Mouse (Mus musculus) midbrain, embryonic 15.5 days (tissue): ENCODE data around the gene Mnt. TPM values are rescaled to one million over a fixed set of nuclear protein-coding genes. Genes with fewer than 3 reads are reported as not detected.
"Not testable (repeated sequence)": the region's sequence is repeated elsewhere in the genome, so short reads cannot be mapped to it uniquely, and the experiment has no call there.

ENCODE experiments used
- ATAC-seq: fragments of 200-750 bp; cut with Nextera tagmentation; replicated peaks from 2 replicates; pipeline ENCODE4 v1.8.0; 2017; ENCODE audit warnings: moderate TSS enrichment
- H3K27ac ChIP-seq: fragments of 300-500 bp; sonication (generic); 2 replicates; pipeline ENCODE4 v1.5.1; 2015; ENCODE audit warnings: mild to moderate bottlenecking, inconsistent platforms
- H3K27me3 ChIP-seq: fragments of 300-500 bp; sonication (generic); replicated peaks from 2 replicates; pipeline ENCODE4 v1.6.1; 2015; ENCODE audit warnings: inconsistent platforms
- H3K36me3 ChIP-seq: fragments of 300-500 bp; sonication (generic); replicated peaks from 2 replicates; pipeline ENCODE4 v1.6.1; 2015; ENCODE audit warnings: inconsistent platforms
- H3K4me1 ChIP-seq: fragments of 300-500 bp; sonication (generic); 2 replicates; pipeline ENCODE4 v1.6.1; 2015; ENCODE audit warnings: inconsistent platforms
- H3K4me2 ChIP-seq: fragments of 300-500 bp; sonication (generic); 2 replicates; pipeline ENCODE4 v1.6.1; 2015; ENCODE audit warnings: inconsistent platforms, mild to moderate bottlenecking, moderate library complexity
- H3K4me3 ChIP-seq: fragments of 300-500 bp; sonication (generic); 2 replicates; pipeline ENCODE4 v1.5.1; 2015; ENCODE audit warnings: mild to moderate bottlenecking, inconsistent platforms
- H3K9ac ChIP-seq: fragments of 300-500 bp; sonication (generic); 2 replicates; pipeline ENCODE4 v1.6.1; 2015; ENCODE audit warnings: mild to moderate bottlenecking, inconsistent platforms
- H3K9me3 ChIP-seq: fragments of 300-500 bp; sonication (generic); 2 replicates; pipeline ENCODE4 v1.6.1; 2016; ENCODE audit warnings: inconsistent platforms
- WGBS: fragments of 180-500 bp; shearing (Covaris S2); methylation state at CpG from one replicate; pipeline ENCODE4 v1.1.7; 2015; ENCODE audit warnings: mixed read lengths; 5-methylcytosine and 5-hydroxymethylcytosine counted together
- polyA plus RNA-seq: library from polyadenylated mRNA; unstranded; fragments of >200 nt; fragmentation: Nextera tagmentation; extraction: Ambion mirVana; gene quantifications from 2 replicates; pipeline ENCODE4 v1.2.1, GENCODE M21; 2015

Mnt gene
- 9.9 and 10.2 TPM in 2 replicates for polyA plus RNA-seq

DNA sequence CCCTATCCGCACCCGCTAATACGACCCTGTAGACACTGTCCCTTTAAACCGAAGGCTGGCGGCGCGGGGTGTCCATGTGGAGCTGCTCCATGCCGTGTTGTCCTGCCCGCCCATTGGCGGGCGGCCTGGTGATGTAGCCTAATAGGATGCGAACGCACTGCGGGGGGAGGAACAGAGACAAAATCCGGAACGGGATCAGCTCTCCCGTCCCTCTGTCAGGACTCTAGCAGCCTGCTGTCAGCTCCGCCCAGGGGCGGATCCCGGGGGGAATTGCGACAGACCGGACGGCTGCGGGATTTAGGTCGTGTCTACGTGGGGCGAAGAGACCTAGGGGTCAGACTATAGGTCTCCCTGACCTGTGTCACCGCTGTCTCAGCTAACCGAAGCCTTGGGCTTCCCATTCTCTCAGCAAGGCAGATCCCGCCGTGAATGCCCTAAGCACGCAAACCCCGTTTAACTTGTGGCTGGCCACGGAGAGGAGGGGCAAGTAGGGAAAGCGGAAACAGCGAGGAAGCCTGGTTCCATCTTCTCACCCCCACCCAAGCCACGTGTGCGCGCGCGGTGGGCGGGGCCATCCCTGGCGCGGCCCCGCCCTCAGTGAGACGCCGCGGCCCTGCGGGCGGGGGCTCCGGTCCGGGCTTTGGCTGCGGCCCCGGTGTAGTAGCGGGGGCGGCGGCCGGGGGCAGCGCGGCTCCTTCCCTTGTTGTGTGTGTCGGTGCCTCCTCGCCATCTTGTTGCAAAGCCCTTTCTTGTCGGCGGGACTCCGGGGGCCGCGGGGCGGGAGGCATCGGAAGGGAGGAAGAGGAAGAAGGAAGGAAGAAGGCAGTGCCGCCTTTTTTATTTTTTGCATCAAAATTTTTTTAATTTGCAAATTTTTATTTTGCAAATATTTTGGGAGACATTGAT, at the start of gene Mnt:
Mnt (plus strand) TSS at position 665 of the 906 bp plus-strand sequence.
- no peaks in the 10 kb centered on the region for H3K9me3 ChIP-seq
- peak within 1 kb of the TSS; percentile 92 for H3K4me3 ChIP-seq
- WGBS, result under 1% methylated on average over 70 of the region's 70 CpGs
- H3K4me1 ChIP-seq, result peaks cover 37% of the 10 kb centered on the region
- peak within 1 kb of the TSS; percentile 87 for H3K4me2 ChIP-seq
- H3K27ac ChIP-seq, result peak within 1 kb of the TSS; percentile 96
- no peaks in the 10 kb centered on the region for H3K36me3 ChIP-seq
- H3K27me3 ChIP-seq, result no peaks in the 10 kb centered on the region
- ATAC-seq, result peak; percentile 94
- H3K9ac ChIP-seq, result peak within 1 kb of the TSS; percentile 87

GRCm38 (mm10) chr11:74792874-74793273, 37.8 kb upstream of the Mnt start:
- no peak for ATAC-seq

GRCm38 (mm10) chr11:74800658-74801057, 30.1 kb upstream of the Mnt start:
- Histone ChIP-seq H3K4me1 (no peaks in the 10 kb centered on the region), H3K9ac (no peak overlapping the region), H3K27me3 (no peaks in the 10 kb centered on the region), H3K9me3 (no peaks in the 10 kb centered on the region), H3K36me3 (peaks cover 19% of the 10 kb centered on the region), H3K4me2 (no peak overlapping the region), H3K27ac (no peak overlapping the region), H3K4me3 (no peak overlapping the region)
- WGBS, result 72% methylated on average over 4 of the region's 4 CpGs
- no peak for ATAC-seq

More at GRCm38 (mm10) chr11:74792874-74793273, 37.8 kb upstream of the Mnt start:
- H3K4me2 ChIP-seq, result no peak overlapping the region
- H3K36me3 ChIP-seq, result peaks cover 33% of the 10 kb centered on the region
- 95% methylated on average over 4 of the region's 4 CpGs for WGBS
- H3K4me1 ChIP-seq, result no peaks in the 10 kb centered on the region
- no peak overlapping the region for H3K27ac ChIP-seq
- no peaks in the 10 kb centered on the region for H3K9me3 ChIP-seq
- no peak overlapping the region for H3K9ac ChIP-seq
- no peak overlapping the region for H3K4me3 ChIP-seq
- H3K27me3 ChIP-seq, result no peaks in the 10 kb centered on the region

- no peak for ATAC-seq
- Histone ChIP-seq H3K4me3 (no peak overlapping the region), H3K27ac (no peak overlapping the region), H3K9me3 (no peaks in the 10 kb centered on the region), H3K4me1 (no peaks in the 10 kb centered on the region), H3K27me3 (no peaks in the 10 kb centered on the region), H3K9ac (no peak overlapping the region), H3K4me2 (no peak overlapping the region), H3K36me3 (peaks cover 17% of the 10 kb centered on the region; the same call in 1 of the 2 replicates)
- WGBS, result 94% methylated on average over 3 of the region's 3 CpGs
Observed at GRCm38 (mm10) chr11:74804081-74804627, 26.6 kb upstream of the Mnt start.

GRCm38 (mm10) chr11:74807246-74807882, 23.4 kb upstream of the Mnt start:
- H3K9me3 ChIP-seq, result no peaks in the 10 kb centered on the region
- no peaks in the 10 kb centered on the region for H3K4me1 ChIP-seq
- no peaks in the 10 kb centered on the region for H3K27me3 ChIP-seq
- no peak overlapping the region for H3K9ac ChIP-seq
- peaks cover 17% of the 10 kb centered on the region; the same call in 1 of the 2 replicates for H3K36me3 ChIP-seq
- H3K4me2 ChIP-seq, result no peak overlapping the region
- no peak overlapping the region for H3K4me3 ChIP-seq
- 96% methylated on average over 6 of the region's 6 CpGs for WGBS
- H3K27ac ChIP-seq, result no peak overlapping the region
- no peak for ATAC-seq

DNA sequence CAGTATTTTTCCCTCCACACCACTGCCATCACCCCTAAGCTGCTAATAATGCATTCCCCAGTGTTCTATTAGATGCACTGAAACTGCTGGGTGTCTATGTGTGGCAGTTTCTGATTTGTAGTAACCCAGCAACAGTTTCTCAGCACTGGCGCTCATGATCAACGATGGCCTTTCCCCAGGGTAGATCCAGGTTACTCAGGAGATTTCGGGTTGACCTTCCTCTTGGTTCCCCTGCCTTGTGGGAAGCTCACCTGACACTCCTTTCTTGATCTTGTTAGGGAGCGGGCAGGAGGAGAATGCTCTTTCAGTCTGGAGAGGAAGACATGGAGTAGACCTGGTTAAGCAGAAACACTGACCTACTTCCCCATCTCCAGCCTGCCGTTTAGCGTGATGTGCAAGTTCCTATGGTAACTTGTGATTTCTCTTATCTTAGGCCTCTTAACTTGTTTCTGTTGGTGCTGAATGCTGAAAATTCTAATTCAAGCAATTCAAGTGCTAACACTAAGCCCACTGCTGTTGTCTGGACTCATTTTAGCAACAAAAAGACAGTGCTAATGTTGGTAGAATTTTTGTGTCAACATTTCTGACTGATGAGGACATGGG, 22.4 kb upstream of the Mnt start:
- H3K9ac ChIP-seq, result no peak overlapping the region
- no peak overlapping the region for H3K4me3 ChIP-seq
- ATAC-seq, result no peak
- WGBS, result 98% methylated on average over 6 of the region's 6 CpGs
- peaks cover 17% of the 10 kb centered on the region; the same call in 1 of the 2 replicates for H3K36me3 ChIP-seq
- no peaks in the 10 kb centered on the region for H3K9me3 ChIP-seq
- no peak overlapping the region for H3K4me2 ChIP-seq
- no peaks in the 10 kb centered on the region for H3K4me1 ChIP-seq
- no peaks in the 10 kb centered on the region for H3K27me3 ChIP-seq
- H3K27ac ChIP-seq, result no peak overlapping the region

GRCm38 (mm10) chr11:74810134-74810533, 20.6 kb upstream of the Mnt start:
- Histone ChIP-seq H3K27me3 (no peaks in the 10 kb centered on the region), H3K4me3 (no peak overlapping the region), H3K9ac (no peak overlapping the region), H3K9me3 (no peaks in the 10 kb centered on the region), H3K27ac (no peak overlapping the region), H3K36me3 (peaks cover 17% of the 10 kb centered on the region; the same call in 1 of the 2 replicates), H3K4me1 (no peaks in the 10 kb centered on the region), H3K4me2 (no peak overlapping the region)
- ATAC-seq, result no peak

- H3K27ac ChIP-seq, H3K9me3 ChIP-seq, H3K27me3 ChIP-seq, H3K4me3 ChIP-seq, H3K4me1 ChIP-seq, ATAC-seq, H3K9ac ChIP-seq, H3K4me2 ChIP-seq: not testable (repeated sequence)
- 83% methylated on average over 3 of the region's 3 CpGs for WGBS
- peaks cover 17% of the 10 kb centered on the region; the same call in 1 of the 2 replicates for H3K36me3 ChIP-seq
Observed at GRCm38 (mm10) chr11:74811027-74811426, 19.7 kb upstream of the Mnt start.

GRCm38 (mm10) chr11:74811538-74811937, 19.2 kb upstream of the Mnt start:
- Histone ChIP-seq H3K4me3 (no peak overlapping the region), H3K9me3 (no peaks in the 10 kb centered on the region), H3K27me3 (no peaks in the 10 kb centered on the region), H3K4me2 (no peak overlapping the region), H3K36me3 (peaks cover 12% of the 10 kb centered on the region; the same call in 1 of the 2 replicates), H3K4me1 (no peaks in the 10 kb centered on the region), H3K9ac (no peak overlapping the region), H3K27ac (no peak overlapping the region)
- ATAC-seq, result no peak
- 75% methylated on average over 5 of the region's 5 CpGs for WGBS

- Histone ChIP-seq H3K4me3 (no peak overlapping the region), H3K27ac (no peak overlapping the region), H3K36me3 (peaks cover 14% of the 10 kb centered on the region; the same call in 1 of the 2 replicates), H3K27me3 (no peaks in the 10 kb centered on the region), H3K4me2 (no peak overlapping the region), H3K9ac (no peak overlapping the region), H3K9me3 (no peaks in the 10 kb centered on the region), H3K4me1 (no peaks in the 10 kb centered on the region)
- ATAC-seq, result no peak
Observed at GRCm38 (mm10) chr11:74815795-74816194, 14.9 kb upstream of the Mnt start.

GRCm38 (mm10) chr11:74820921-74821320, 9.8 kb upstream of the Mnt start:
- no peak overlapping the region for H3K9ac ChIP-seq
- no peak for ATAC-seq
- H3K36me3 ChIP-seq, result peaks cover 14% of the 10 kb centered on the region; the same call in 1 of the 2 replicates
- no peaks in the 10 kb centered on the region for H3K9me3 ChIP-seq
- H3K4me3 ChIP-seq, result no peak overlapping the region
- 82% methylated on average over 1 of the region's 1 CpGs for WGBS
- H3K4me1 ChIP-seq, result no peaks in the 10 kb centered on the region
- no peak overlapping the region for H3K4me2 ChIP-seq
- H3K27ac ChIP-seq, result no peak overlapping the region
- no peaks in the 10 kb centered on the region for H3K27me3 ChIP-seq

GRCm38 (mm10) chr11:74821463-74821862, 9.3 kb upstream of the Mnt start:
- Histone ChIP-seq H3K36me3 (peaks cover 14% of the 10 kb centered on the region; the same call in 1 of the 2 replicates), H3K27me3 (no peaks in the 10 kb centered on the region), H3K27ac (no peak overlapping the region), H3K4me1 (no peaks in the 10 kb centered on the region), H3K9me3 (no peaks in the 10 kb centered on the region), H3K4me3 (no peak overlapping the region), H3K4me2 (no peak overlapping the region), H3K9ac (no peak overlapping the region)
- ATAC-seq, result no peak
- WGBS, result 23% methylated on average over 1 of the region's 1 CpGs
